Mouse (Mus musculus) adrenal gland, adult 8-10 months (tissue): ENCODE measurements around the gene Coq8a. TPM values are rescaled to one million over a fixed set of nuclear protein-coding genes. Genes with fewer than 3 reads are reported as not detected.
A peak's percentile ranks its signal among the peaks of the same experiment; 100 is the strongest.

ENCODE experiments used
- DNase-seq: peaks from one replicate; pipeline ENCODE4 v3.0.0; 2022
- total RNA-seq, 4 experiments: library from RNA; stranded (reverse); gene quantifications; 2 replicates each; pipeline ENCODE4 v1.2.4; 2022

Gene Coq8a
- total RNA-seq, 4 experiments from 2014 or later: 85.1 to 269 (median 187) TPM

DNA sequence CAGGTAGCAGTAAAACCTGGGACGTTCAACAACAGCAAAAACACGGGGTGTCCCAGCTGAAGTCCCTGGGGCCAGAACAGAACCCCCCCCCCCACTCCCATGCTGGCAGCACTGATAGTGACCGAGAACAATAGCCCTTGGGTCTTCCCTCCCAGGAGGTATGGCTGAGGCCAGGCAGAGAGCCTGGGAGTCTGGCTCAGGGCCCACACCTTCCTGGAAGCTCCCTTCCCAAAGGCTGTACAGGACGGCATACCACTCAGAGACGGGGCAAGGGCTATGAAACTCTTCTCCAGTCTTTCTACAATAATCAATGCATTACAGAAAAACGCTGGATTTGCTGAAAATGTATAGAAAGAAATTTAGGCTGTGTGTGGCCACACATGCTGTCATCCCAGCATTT lies 24.7 kb downstream of the Coq8a start:
- DNase-seq: peak; percentile 1

- peak; percentile 1 for DNase-seq
Observed at GRCm38 (mm10) chr1:180173017-180173416, 26.4 kb downstream of the Coq8a start.

DNA sequence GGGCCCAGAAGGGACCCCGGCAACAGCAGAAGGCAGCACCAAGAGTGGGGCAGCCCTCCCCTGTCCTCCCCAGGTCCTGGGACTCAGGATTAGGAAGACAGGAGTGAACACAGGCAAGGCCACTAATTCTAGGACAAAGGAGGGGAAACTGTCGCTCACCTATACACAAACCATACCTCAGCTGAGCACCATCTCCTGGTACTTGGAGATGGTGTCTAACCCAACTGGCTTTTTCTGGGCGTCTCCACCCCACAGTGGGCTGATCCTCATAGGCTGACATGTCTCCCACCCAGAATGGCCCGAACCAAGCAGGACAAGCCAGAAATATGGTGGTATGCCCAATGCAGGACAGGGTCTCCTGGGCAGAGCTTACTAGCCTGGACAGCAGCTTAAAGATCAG lies 26.8 kb downstream of the Coq8a start:
- DNase-seq: peak; percentile 1

GRCm38 (mm10) chr1:180171883-180172282 lies 27.5 kb downstream of the Coq8a start:
- peak; percentile 53 for DNase-seq

DNA sequence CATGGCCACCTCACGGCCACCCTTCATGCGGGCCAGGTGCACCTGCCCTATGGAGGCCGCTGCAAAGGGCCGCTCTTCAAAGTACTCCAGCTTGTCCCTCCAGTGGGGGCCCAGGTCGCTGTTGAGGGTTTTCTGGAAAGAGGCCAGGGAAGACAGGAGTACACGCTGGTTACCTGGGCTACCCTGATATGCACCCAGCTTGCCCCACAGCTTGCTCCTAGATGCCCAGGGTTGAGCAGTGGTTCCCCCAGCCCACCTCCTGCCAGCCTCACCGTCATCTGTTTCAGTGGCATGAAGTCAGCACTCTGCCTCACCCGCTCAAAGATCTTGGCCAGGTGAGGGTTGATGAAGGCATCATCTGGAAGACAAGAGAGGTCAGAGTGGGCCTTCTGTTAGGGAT lies 29.3 kb downstream of the Coq8a start:
- peak; percentile 0 for DNase-seq

- DNase-seq: peak; percentile 3
Observed at GRCm38 (mm10) chr1:180169161-180169560, 30.2 kb downstream of the Coq8a start.

DNA sequence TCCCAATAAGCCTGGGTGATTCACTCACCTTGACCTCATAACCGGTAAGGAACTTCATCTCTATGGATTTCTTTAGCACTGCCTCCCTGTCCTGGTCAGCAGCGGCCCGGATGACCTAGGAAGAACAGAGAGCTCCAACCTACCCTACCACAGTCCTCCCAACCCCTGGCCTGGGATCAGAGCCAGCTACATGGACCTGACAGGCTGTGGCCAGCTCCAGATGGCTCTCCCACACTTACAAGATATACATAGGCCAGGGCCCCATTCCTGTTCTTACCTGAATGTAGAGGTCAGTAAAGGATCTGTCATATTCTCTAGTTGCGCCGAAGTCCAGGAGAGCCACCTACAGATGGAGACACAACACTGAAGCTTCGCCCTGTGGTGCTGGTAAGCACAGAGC lies 31.1 kb downstream of the Coq8a start:
- peak; percentile 8 for DNase-seq

GRCm38 (mm10) chr1:180166533-180166932 lies 32.9 kb downstream of the Coq8a start:
- DNase-seq: no peak

DNA sequence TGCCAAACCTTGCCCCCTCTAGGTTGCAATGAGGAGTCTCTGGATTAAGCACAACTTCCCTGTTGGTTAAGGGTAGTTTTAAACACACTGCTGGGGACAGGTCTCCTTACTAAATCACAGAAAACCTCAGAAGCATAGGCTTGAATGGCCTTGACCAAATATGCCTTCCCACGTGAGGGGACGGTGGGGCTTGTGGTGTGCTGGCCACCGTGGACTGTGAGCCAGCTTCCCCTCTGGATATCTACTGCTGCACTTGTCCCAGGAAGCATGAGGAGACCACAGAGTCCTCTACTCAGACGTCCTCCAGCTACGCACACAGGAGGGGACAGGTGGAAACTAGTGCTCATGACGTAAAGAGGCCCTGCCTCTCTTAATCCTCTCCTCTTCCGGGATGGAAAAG lies 36.4 kb downstream of the Coq8a start:
- no peak for DNase-seq

DNA sequence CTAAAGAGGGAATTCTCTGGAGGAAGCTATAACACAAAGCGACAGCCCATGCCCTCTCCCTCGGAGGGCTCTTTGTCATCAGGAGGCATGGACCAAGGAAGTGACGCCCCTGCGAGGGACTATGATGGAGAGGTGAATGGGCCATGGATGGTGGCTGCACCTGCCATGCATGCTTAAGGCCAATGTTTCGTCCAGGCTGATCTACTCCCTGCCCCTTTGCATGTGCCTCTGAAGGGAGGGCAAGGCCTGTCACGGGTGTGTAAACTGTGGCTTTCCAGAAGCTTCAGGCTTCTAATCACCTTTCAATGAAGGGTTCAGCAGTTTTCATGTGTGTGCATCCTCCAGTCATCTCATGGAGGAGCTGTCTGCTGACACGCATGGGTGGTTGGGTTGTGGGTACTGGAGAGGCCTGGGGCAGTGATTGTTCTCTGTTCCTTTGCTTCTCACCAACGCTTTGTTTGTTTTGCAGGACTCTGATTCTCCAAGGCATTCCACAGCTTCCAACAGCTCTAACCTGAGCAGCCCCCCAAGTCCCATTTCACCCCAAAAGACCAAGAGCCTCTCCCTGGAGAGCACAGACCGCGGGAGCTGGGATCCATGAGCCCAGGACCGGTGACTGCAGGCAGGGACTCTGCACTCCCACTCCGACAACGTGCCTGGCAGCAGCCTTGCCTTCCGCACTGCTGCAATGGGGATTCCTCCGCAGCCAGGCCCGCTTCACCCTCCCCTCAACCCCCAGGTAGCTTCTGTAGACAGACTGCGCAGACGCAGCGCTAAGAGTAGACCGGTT lies 37.6 kb downstream of the Coq8a start:
- no peak for DNase-seq

DNA sequence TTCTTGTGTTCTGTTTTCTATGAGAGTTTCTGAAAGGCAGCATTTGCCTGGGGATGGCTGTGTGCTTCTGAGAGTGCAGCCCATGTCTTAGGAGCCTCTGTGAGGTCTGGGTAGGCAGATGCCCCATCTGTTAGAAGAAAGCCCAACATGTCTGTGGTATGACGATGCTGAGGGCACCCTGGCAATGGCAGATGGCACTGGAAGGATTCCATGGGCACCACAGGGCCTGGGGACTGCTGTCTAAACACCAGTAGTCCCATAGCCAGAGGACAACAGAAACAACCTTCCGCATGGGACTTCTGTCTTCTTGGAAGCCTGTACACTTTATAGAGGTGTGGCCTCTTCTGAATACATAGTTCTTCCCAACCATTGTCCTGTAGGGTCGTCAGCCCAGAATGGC lies 38.2 kb downstream of the Coq8a start:
- no peak for DNase-seq

DNA sequence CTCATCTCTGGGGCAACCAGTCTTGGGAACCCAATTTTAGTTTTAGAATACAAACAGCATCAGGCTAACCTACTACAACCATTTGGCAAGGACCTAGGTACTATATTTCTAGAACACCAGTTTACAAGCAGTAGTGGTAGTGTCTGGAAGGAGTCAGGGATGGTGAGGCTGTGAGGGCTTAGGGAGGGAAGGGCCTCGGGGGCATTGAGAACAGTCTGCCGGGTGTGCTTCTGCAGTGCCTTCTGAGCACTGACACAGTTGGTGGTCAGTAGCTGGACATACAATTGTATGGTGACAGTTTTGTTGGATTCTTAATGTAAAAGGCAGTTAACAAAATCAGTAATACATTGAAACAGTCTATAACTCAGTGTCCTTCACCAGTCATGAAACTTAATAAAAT lies 38.9 kb downstream of the Coq8a start:
- no peak for DNase-seq

GRCm38 (mm10) chr1:180158648-180159047 lies 40.8 kb downstream of the Coq8a start:
- no peak for DNase-seq

GRCm38 (mm10) chr1:180151191-180151590 lies 48.2 kb downstream of the Coq8a start:
- no peak for DNase-seq

- DNase-seq: no peak
Observed at GRCm38 (mm10) chr1:180148563-180148962, 50.8 kb downstream of the Coq8a start.

GRCm38 (mm10) chr1:180148036-180148435 lies 51.4 kb downstream of the Coq8a start:
- no peak for DNase-seq

- DNase-seq: no peak
Observed at GRCm38 (mm10) chr1:180140970-180141369, 58.4 kb downstream of the Coq8a start.

DNA sequence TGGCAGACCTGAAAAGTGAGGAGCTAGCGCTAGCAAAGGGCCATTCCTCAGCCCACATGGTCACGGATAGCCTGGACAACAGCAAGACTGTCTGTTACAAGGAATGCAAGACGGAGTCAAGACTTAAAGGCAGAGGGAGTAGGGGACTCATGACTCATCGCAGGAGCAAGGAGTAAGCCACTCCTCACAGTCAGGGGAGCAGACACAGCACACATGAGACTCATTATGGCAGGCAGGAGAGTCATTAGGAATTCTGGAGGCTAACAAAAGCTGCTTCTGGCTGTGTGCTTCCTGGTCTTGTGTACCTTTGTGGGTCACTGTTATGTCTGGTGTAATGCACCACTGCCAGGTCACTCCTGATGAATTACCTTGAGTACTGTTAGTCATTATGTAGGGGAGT lies 60.2 kb downstream of the Coq8a start:
- no peak for DNase-seq

DNA sequence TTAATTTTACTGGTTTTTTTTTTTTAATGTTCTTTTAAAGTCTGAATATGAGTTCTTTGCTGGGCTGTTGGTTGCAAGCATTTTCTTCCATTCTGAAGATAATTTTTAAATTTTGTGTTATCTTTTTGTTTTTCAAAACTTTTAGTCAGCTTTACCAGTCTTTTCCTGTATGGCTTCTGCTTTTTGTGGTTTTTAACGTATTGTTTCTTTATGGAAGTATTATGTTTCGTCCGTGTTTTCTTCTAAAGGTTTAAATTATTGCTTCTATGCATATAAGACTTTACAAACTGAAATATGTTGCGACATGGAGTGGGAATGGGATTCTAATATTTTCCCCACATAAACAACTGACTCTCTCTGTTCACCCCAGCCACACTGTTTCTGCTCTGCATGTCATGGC lies 67.2 kb downstream of the Coq8a start:
- no peak for DNase-seq

- no peak for DNase-seq
Observed at GRCm38 (mm10) chr1:180131402-180131801, 68.0 kb downstream of the Coq8a start.

GRCm38 (mm10) chr1:180128077-180128792 lies 71.2 kb downstream of the Coq8a start:
- DNase-seq: no peak

- no peak for DNase-seq
Observed at GRCm38 (mm10) chr1:180118233-180118632, 81.2 kb downstream of the Coq8a start.

DNA sequence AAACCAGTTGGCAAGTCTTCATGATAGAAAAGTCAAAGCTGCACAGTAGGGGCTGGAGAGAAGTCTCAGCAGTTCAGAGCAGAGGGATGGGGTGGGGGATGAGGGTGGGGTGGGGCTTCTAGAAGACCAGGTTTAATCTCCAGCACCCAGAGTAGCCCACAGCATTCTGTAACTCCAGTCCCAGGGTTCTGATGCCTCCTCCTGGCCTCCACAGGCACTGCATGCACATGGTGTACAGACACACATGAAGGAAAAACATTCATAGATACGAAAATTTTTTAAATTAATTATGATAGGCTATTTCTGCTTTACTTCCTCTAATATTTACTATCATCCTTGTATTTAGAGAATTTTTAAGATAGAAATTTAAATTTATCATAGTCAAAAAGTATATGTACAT lies 82.9 kb downstream of the Coq8a start:
- no peak for DNase-seq
